Mouse (Mus musculus) cerebellum, adult 9-11 months (tissue): ENCODE data around the gene Baz1a.

Experiments
- DNase-seq: peaks from one replicate; pipeline ENCODE4 v3.0.0; 2022

Baz1a gene

DNA sequence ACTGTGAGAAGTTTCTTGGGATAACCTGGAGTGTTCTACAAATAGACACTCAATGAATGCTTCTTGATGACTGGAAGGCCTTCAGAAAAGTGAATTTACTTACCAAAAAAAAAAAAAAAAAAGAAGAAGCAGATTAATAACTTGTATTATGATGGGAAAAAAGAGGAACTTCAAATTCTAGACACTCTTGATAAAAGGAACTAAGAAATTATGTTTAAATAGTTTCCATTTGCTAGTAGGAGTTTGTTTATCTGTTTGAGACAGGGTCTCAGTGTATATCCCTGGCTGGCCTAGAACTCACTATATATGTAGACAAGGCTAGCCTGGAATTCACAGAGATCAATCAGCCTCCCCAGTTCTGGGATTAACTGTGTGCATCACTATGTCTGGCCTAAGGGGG lies 169.7 kb downstream of the Baz1a start:
- no peak for DNase-seq
